Mouse (Mus musculus): ENCODE measurements around the gene Ak4.

GRCm38 (mm10) chr4:101425119-101425518 is 6.0 kb downstream of the Ak4 start:
- no peak for TF ChIP-seq CTCF (IDR thresholded peaks at IDR 0.05; ENCODE audit: low read depth)
- no peak for TF ChIP-seq EP300 (IDR thresholded peaks at IDR 0.05; ENCODE audit: low read depth)

Measured in heart, postnatal 0 days (tissue).